Mouse (Mus musculus): ENCODE data around the gene Scin.

DNA sequence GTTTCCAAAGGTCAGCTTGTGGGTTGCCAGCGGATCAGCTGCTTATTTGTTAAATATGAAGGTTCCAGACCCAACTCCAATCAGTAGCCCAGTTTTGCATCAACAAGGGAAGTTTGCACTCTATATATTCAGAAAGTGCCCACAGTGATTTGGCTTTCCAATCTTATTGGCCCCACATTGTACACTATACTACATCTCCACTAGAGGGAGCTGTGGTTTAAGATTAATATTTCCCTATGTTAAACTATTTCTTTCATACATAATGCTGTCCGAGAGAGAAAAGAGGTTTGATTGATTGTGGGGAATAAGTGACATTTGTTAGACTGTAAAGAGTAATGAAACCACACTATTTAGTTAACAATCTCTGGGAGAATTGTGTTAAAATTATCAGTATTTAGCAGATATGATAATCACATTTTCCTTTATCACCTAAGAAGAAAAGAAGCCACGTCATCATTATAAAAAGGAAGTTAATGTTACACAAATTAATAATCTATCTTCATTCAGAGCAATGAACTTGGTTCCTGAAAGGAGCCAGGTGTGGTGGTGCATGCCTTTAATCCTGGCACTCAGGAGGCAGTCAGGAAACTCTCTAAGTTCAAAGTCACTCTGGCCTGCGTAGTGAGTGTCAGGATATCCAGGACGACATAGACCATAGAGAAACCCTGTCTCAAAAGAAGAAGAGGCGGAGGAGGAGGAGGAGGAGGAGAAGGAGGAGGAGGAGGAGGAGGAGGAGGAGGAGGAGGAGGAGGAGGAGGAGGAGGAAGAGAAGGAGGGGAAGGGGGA lies 51.4 kb downstream of the Scin start:
- TF ChIP-seq TAL1 (IDR thresholded peaks at IDR 0.05; ENCODE audit: low read length) (no peak), GATA1 (IDR thresholded peaks at IDR 0.05; ENCODE audit: low read length) (no peak)

Measured in erythroblast, embryonic 14.5 days (primary cell).